Mouse (Mus musculus) myocyte (in vitro differentiated cells): ENCODE results near the gene Bbs9. TPM values are rescaled to one million over a fixed set of nuclear protein-coding genes. Genes with fewer than 3 reads are reported as not detected.

Experiments used
- H3K27me3 ChIP-seq: one replicate; pipeline ENCODE4 v1.6.1; 2011; ENCODE audit not compliant: control insufficient read depth, insufficient read depth, insufficient read length
- H3K36me3 ChIP-seq: one replicate; pipeline ENCODE4 v1.6.1; 2011; ENCODE audit not compliant: control insufficient read depth, insufficient read depth
- H3K4me2 ChIP-seq: one replicate; pipeline ENCODE4 v1.6.1; 2011; ENCODE audit warnings: low read depth, control low read depth
- H3K4me3 ChIP-seq: one replicate; pipeline ENCODE4 v1.5.1; 2011; ENCODE audit warnings: mild to moderate bottlenecking, control low read depth, moderate library complexity
- H3K79me2 ChIP-seq: one replicate; pipeline ENCODE4 v1.6.1; 2011; ENCODE audit not compliant: control insufficient read depth, insufficient read depth
- H3ac ChIP-seq: one replicate; pipeline ENCODE4 v1.6.1; 2011; ENCODE audit not compliant: control insufficient read depth, insufficient read length
- CEBPB ChIP-seq: IDR thresholded peaks from 2 replicates; pipeline ENCODE4 v1.6.1; 2011; ENCODE audit warnings: mild to moderate bottlenecking, moderate library complexity; ENCODE audit not compliant: poor library complexity, insufficient read depth, severe bottlenecking
- E2F4 ChIP-seq: IDR thresholded peaks from one replicate; pipeline ENCODE4 v1.6.1; 2011; ENCODE audit warnings: mild to moderate bottlenecking, control low read depth, moderate library complexity; ENCODE audit not compliant: insufficient read depth
- MAX ChIP-seq: IDR thresholded peaks from one replicate; pipeline ENCODE4 v1.6.1; 2011; ENCODE audit warnings: low read depth, mild to moderate bottlenecking, control low read depth
- MYOD1 ChIP-seq, 3 experiments: IDR thresholded peaks; one replicate each; pipeline ENCODE4 v1.6.1; 2011; ENCODE audit warnings: control low read depth in 2 of 3, low read depth in 2 of 3, mild to moderate bottlenecking in 2 of 3, moderate library complexity in 1 of 3; ENCODE audit not compliant: insufficient read length in 2 of 3, control insufficient read depth in 1 of 3
- MYOG ChIP-seq, 3 experiments: IDR thresholded peaks; one replicate each; pipeline ENCODE4 v1.6.1; 2011; ENCODE audit warnings: control low read depth in 2 of 3, low read depth in 2 of 3, mild to moderate bottlenecking in 2 of 3; ENCODE audit not compliant: insufficient read length in 2 of 3, control insufficient read depth in 1 of 3, insufficient read depth in 1 of 3
- POLR2A ChIP-seq: IDR thresholded peaks from one replicate; pipeline ENCODE4 v1.6.1; 2011; ENCODE audit warnings: low read depth, mild to moderate bottlenecking, control low read depth, moderate library complexity; ENCODE audit not compliant: insufficient read length
- POLR2AphosphoS2 ChIP-seq: IDR thresholded peaks from one replicate; pipeline ENCODE4 v1.6.1; 2011; ENCODE audit warnings: low read depth, control low read depth; ENCODE audit not compliant: insufficient read length
- REST ChIP-seq: IDR thresholded peaks from one replicate; pipeline ENCODE4 v1.6.1; 2011; ENCODE audit warnings: mild to moderate bottlenecking, control low read depth, moderate library complexity; ENCODE audit not compliant: insufficient read depth, insufficient read length
- SRF ChIP-seq: IDR thresholded peaks from one replicate; pipeline ENCODE4 v1.6.1; 2011; ENCODE audit warnings: low read depth; ENCODE audit not compliant: control insufficient read depth, insufficient read length
- TCF12 ChIP-seq: IDR thresholded peaks from one replicate; pipeline ENCODE4 v1.6.1; 2011; ENCODE audit warnings: mild to moderate bottlenecking, control low read depth; ENCODE audit not compliant: poor library complexity, insufficient read depth, severe bottlenecking
- TCF3 ChIP-seq: IDR thresholded peaks from one replicate; pipeline ENCODE4 v1.6.1; 2011; ENCODE audit warnings: low read depth, control low read depth; ENCODE audit not compliant: insufficient read length
- USF1 ChIP-seq: IDR thresholded peaks from one replicate; pipeline ENCODE4 v1.6.1; 2011; ENCODE audit warnings: low read depth, mild to moderate bottlenecking, control low read depth, moderate library complexity
- polyA plus RNA-seq: library from polyadenylated mRNA; unstranded; fragments of >200 nt; fragmentation: generic; extraction: Trizol; gene quantifications from one replicate; pipeline ENCODE4 v1.2.1, GENCODE M21; 2012; ENCODE audit warnings: missing spikeins

Gene Bbs9
- polyA plus RNA-seq, 1 experiment, result 3.6 TPM

DNA sequence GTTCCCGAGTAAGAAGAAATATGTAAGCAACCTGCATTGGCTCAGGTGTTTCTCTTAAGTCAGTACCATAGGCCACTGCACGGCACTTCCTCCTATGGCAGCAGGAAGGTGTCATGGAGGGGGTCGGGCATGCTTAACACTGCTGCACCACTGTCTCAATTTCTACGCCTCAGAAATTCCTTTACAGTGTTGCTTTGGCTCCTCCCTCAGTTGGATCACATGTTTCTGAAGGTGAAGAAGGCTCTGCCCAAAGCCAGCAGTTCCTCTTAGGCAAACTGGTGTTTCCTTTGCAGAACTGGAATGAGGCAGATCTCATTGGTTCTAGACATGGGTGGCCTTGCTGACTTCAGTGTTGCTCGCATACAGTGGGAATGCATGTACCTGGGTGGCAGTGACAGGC lies 332.2 kb downstream of the Bbs9 start:
- Histone ChIP-seq H3K4me2 (no peak overlapping the region), H3K27me3 (no peaks in the 10 kb centered on the region), H3ac (no peak overlapping the region), H3K4me3 (no peak overlapping the region), H3K36me3 (no peaks in the 10 kb centered on the region), H3K79me2 (no peaks in the 10 kb centered on the region)
- TF ChIP-seq POLR2A, result no peak
- no peak for TF ChIP-seq USF1
- TF ChIP-seq MAX, result no peak
- no peak for TF ChIP-seq MYOG (IDR thresholded peaks at IDR 0.05; ENCODE audit: control insufficient read depth in 1 of 3, insufficient read depth in 1 of 3, insufficient read length in 2 of 3, low read depth in 2 of 3)

DNA sequence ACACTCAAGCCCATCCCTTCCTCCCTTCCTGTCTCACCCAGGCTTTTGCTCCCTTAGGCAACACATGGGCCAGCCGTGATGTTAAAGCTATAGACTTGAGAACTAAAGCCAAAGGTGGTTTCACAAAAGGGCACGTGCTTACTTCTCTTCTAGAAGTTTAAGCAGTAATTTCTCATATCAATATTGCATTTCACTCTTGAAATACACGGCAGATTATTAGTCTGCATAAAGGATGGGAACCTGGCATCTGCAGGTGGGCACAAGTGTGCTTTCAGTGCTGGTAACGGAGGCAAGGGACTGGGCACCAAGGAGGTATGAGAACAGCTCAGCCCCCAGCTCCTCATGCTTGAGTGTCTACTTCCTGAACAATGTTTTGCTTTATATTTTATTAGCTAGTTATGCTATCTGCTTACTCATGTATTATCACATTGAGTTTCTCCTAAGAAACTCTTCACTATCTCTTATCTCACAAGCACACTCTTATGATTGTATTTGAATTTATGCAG lies 334.2 kb downstream of the Bbs9 start:
- no peak for TF ChIP-seq CEBPB
- H3K4me2 ChIP-seq, result no peak overlapping the region

DNA sequence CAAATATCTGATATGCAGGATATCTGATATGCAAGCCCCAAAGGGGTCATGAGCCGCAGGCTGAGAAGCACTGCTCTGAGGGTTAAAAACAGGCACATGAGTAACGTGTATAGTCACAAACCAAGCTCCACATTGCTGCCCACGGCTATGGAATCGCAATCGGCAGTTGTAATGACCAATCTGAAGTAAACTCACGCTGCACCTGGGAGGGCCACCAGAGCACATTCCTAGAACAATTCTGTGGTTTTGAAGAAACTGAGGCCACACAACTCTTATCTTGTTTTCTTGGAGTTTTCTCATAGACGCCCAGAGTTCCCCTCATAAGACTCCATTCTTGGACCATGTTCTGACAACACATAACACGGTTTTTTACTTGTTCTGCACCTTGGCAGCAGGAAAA lies 334.9 kb downstream of the Bbs9 start:
- Histone ChIP-seq H3K36me3 (no peaks in the 10 kb centered on the region), H3K4me3 (no peak overlapping the region), H3K4me2 (no peak overlapping the region), H3ac (no peak overlapping the region), H3K27me3 (no peaks in the 10 kb centered on the region), H3K79me2 (no peaks in the 10 kb centered on the region)
- no peak for TF ChIP-seq TCF3
- no peak for TF ChIP-seq CEBPB
- TF ChIP-seq USF1, result no peak
- no peak for TF ChIP-seq POLR2AphosphoS2
- no peak for TF ChIP-seq SRF
- TF ChIP-seq TCF12, result no peak
- TF ChIP-seq MYOG (IDR thresholded peaks at IDR 0.05; ENCODE audit: control insufficient read depth in 1 of 3, insufficient read depth in 1 of 3, insufficient read length in 2 of 3, low read depth in 2 of 3), result no peak
- TF ChIP-seq POLR2A, result no peak
- TF ChIP-seq REST, result no peak
- TF ChIP-seq MYOD1 (IDR thresholded peaks at IDR 0.05; ENCODE audit: control insufficient read depth in 1 of 3, insufficient read length in 2 of 3, low read depth in 2 of 3), result no peak
- no peak for TF ChIP-seq MAX
- TF ChIP-seq E2F4, result no peak

More for the DNA sequence above, 334.2 kb downstream of the Bbs9 start:
- Histone ChIP-seq H3K36me3 (no peaks in the 10 kb centered on the region), H3K79me2 (no peaks in the 10 kb centered on the region), H3K4me3 (no peak overlapping the region), H3K27me3 (no peaks in the 10 kb centered on the region), H3ac (no peak overlapping the region)

DNA sequence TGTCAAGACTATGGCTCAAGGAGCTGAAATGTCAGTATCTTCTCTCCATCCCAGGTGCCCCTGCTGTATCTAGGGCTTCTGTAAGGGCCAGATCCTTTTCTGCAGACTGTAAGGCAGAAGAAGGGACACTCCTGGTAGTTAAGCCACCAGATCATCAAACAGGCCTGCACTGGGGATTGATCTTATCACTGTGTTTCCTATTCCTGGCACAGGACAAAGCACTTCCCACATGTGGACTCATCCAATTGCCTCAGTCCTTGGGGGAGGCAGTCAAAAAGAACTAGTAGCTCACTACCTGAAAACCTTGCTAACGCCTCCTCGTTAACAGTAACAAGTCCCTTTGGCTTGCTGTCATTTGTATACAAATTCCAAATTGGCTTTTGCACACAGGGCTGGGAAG lies 336.4 kb downstream of the Bbs9 start:
- no peaks in the 10 kb centered on the region for H3K79me2 ChIP-seq
- H3K36me3 ChIP-seq, result no peaks in the 10 kb centered on the region
- H3K27me3 ChIP-seq, result no peaks in the 10 kb centered on the region
- H3ac ChIP-seq, result no peak overlapping the region
- no peak overlapping the region for H3K4me2 ChIP-seq
- no peak overlapping the region for H3K4me3 ChIP-seq
- no peak for TF ChIP-seq CEBPB
- TF ChIP-seq REST, result no peak

DNA sequence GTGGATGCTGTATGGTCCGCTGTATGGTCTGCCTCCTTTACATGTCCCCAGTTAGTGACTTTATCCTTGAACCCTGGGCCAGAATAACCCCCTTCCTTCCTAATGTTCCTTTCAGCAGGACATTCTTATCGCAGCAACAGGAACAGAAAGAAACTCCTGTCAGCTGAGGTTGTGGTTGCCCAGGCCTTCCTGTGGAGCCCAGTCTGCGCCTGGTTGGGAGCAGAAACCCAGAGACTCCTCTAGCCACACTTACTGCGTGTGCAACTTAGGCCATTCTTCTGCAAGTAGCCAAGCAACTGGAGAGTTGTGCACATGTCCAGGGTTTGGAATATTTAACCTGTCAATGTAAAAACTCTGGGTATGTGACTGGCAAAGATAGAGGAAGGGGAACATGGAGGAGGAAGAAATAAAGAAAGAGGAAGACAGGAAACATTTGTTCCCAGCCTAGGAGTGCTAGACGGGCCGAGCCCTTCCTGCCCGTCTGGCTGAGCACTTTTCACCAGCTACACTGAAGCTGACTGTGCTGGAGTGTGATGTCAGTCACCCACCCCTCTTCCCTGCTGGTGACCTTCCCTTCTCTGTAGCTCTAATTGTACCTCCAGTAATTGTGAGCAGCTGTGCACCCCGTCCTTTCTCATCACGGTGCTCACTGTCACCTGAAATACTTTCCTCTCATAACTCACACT lies 339.0 kb downstream of the Bbs9 start:
- Histone ChIP-seq H3ac (no peak overlapping the region), H3K27me3 (no peaks in the 10 kb centered on the region), H3K4me2 (no peak overlapping the region), H3K36me3 (no peaks in the 10 kb centered on the region), H3K4me3 (no peak overlapping the region), H3K79me2 (no peaks in the 10 kb centered on the region)
- TF ChIP-seq MAX, result no peak
- TF ChIP-seq E2F4, result no peak
- no peak for TF ChIP-seq MYOG (IDR thresholded peaks at IDR 0.05; ENCODE audit: control insufficient read depth in 1 of 3, insufficient read depth in 1 of 3, insufficient read length in 2 of 3, low read depth in 2 of 3)
- TF ChIP-seq REST, result no peak

DNA sequence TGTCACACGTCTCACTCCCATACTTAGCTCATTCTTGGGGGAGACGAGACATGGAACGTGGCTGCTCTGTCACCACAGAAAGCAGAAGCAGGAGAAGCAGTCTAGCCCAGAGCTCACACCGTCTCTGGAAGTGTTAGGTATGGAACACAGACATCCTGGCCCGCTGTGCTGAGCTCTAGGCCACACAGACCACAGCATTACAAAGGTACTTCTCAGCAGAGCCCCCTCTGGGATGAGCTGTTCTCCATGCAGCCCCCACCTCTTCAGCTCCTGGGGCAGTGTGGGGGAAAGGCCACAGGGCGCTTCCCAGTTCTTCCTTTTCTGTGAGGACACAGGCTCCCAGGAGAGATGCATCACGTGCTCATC lies 339.6 kb downstream of the Bbs9 start:
- Histone ChIP-seq H3ac (no peak overlapping the region), H3K4me2 (no peak overlapping the region), H3K79me2 (no peaks in the 10 kb centered on the region), H3K36me3 (no peaks in the 10 kb centered on the region), H3K4me3 (no peak overlapping the region), H3K27me3 (no peaks in the 10 kb centered on the region)
- no peak for TF ChIP-seq USF1
- TF ChIP-seq CEBPB, result no peak
- TF ChIP-seq E2F4, result no peak
- no peak for TF ChIP-seq TCF3
- TF ChIP-seq POLR2A, result no peak
- TF ChIP-seq MAX, result no peak
